Mouse (Mus musculus) bone marrow, adult 2 months (tissue): ENCODE results near the gene Cxcl13.

ENCODE experiments used
- CTCF ChIP-seq: fragments of 200-500 bp; IDR thresholded peaks from 2 replicates; pipeline ENCODE4 v1.5.1; 2011; ENCODE audit warnings: low read length, control low read depth; ENCODE audit not compliant: control insufficient read depth, insufficient read depth
- POLR2A ChIP-seq: fragments of 200-500 bp; IDR thresholded peaks from 2 replicates; pipeline ENCODE4 v1.6.1; 2011; ENCODE audit warnings: low read depth, mild to moderate bottlenecking, control low read depth, low read length, borderline replicate concordance; ENCODE audit not compliant: control insufficient read depth

- TF ChIP-seq CTCF, result no peak
- TF ChIP-seq POLR2A, result no peak
Measured at GRCm38 (mm10) chr5:95956651-95957050, at the start of gene Cxcl13.
